Mouse (Mus musculus) CH12.LX (cell line): ENCODE results near the gene Pfas. TPM values are rescaled to one million over a fixed set of nuclear protein-coding genes. Genes with fewer than 3 reads are reported as not detected.

Experiments used
- DNase-seq: peaks from one replicate; pipeline ENCODE4 v3.0.0-alpha.2; 2013; ENCODE audit errors: extremely low read depth
- H3K27ac ChIP-seq: 2 replicates; pipeline ENCODE4 v1.5.1; 2012; ENCODE audit warnings: low read depth, mild to moderate bottlenecking, control low read depth, moderate library complexity; ENCODE audit not compliant: insufficient read depth
- H3K27me3 ChIP-seq: replicated peaks from 2 replicates; pipeline ENCODE3; 2012; ENCODE audit warnings: inconsistent platforms
- H3K36me3 ChIP-seq, 2 experiments: replicated peaks in 1 of 2; 2 replicates each; pipeline versions ENCODE3 to v1.6.1; 2012; ENCODE audit warnings: inconsistent platforms in 1 of 2, low read length in 1 of 2, mild to moderate bottlenecking in 1 of 2, mixed read lengths in 1 of 2, moderate library complexity in 1 of 2; ENCODE audit not compliant: control insufficient read depth in 1 of 2, insufficient read depth in 1 of 2
- H3K4me1 ChIP-seq, 2 experiments: 2 replicates each; pipeline ENCODE4 v1.6.1; 2012; ENCODE audit warnings: inconsistent platforms in 1 of 2, moderate library complexity in 1 of 2; ENCODE audit not compliant: insufficient read depth in 2 of 2, control insufficient read depth in 1 of 2
- H3K4me2 ChIP-seq: 2 replicates; pipeline ENCODE4 v1.6.1; 2012; ENCODE audit warnings: low read depth, mild to moderate bottlenecking, control low read depth; ENCODE audit not compliant: poor library complexity, insufficient read depth, severe bottlenecking
- H3K4me3 ChIP-seq, 3 experiments: fragments of 150-350 bp in 1 of 3; sonication (generic) in 1 of 3; replicated peaks in 1 of 3; 2 replicates each; pipeline versions ENCODE3 to v1.5.1; 2011 to 2012; ENCODE audit warnings: low read depth in 2 of 3, low read length in 2 of 3, mild to moderate bottlenecking in 2 of 3, moderate library complexity in 2 of 3, control low read depth in 1 of 3, improper control_type of control experiment in 1 of 3, inconsistent platforms in 1 of 3, mixed read lengths in 1 of 3; ENCODE audit not compliant: poor library complexity in 1 of 3
- H3K79me2 ChIP-seq: replicated peaks from 2 replicates; pipeline ENCODE4 v1.6.1; 2012; ENCODE audit warnings: mild to moderate bottlenecking, moderate library complexity; ENCODE audit not compliant: control insufficient read depth, poor library complexity, insufficient read depth, severe bottlenecking; ENCODE audit errors: extremely low read depth
- H3K9ac ChIP-seq: 2 replicates; pipeline ENCODE4 v1.6.1; 2012; ENCODE audit warnings: low read depth, mild to moderate bottlenecking, control low read depth, moderate library complexity; ENCODE audit not compliant: insufficient read depth
- H3K9me3 ChIP-seq: replicated peaks from 2 replicates; pipeline ENCODE3; 2012; ENCODE audit warnings: low read length, inconsistent platforms, mixed read lengths
- CHD2 ChIP-seq: IDR thresholded peaks from 2 replicates; pipeline ENCODE4 v1.6.1; 2011; ENCODE audit warnings: low read length, improper control_type of control experiment
- ELF1 ChIP-seq: IDR thresholded peaks from 2 replicates; pipeline ENCODE4 v1.6.1; 2014; ENCODE audit warnings: low read depth, mild to moderate bottlenecking, inconsistent platforms, low read length, improper control_type of control experiment
- ETS1 ChIP-seq: conservative IDR thresholded peaks from 2 replicates; pipeline ENCODE4 v1.6.1; 2012; ENCODE audit warnings: low read depth, mild to moderate bottlenecking, inconsistent platforms, low read length, improper control_type of control experiment, moderate library complexity
- HCFC1 ChIP-seq: IDR thresholded peaks from 2 replicates; pipeline ENCODE4 v1.6.1; 2012; ENCODE audit warnings: low read depth, mild to moderate bottlenecking, inconsistent platforms, low read length, improper control_type of control experiment
- JUN ChIP-seq: IDR thresholded peaks from 2 replicates; pipeline ENCODE4 v1.6.1; 2011; ENCODE audit warnings: low read depth, mild to moderate bottlenecking, low read length, improper control_type of control experiment, moderate library complexity; ENCODE audit not compliant: insufficient read depth
- KAT2A ChIP-seq: IDR thresholded peaks from 2 replicates; pipeline ENCODE4 v1.6.1; 2012; ENCODE audit warnings: low read length, improper control_type of control experiment, inconsistent platforms; ENCODE audit not compliant: insufficient replicate concordance
- MXI1 ChIP-seq: IDR thresholded peaks from 2 replicates; pipeline ENCODE4 v1.6.1; 2011; ENCODE audit warnings: mild to moderate bottlenecking, low read depth, low read length, improper control_type of control experiment
- MYC ChIP-seq: IDR thresholded peaks from 2 replicates; pipeline ENCODE4 v1.6.1; 2011; ENCODE audit warnings: low read depth, mild to moderate bottlenecking, improper control_type of control experiment, low read length
- NELFE ChIP-seq: IDR thresholded peaks from 2 replicates; pipeline ENCODE4 v1.6.1; 2011; ENCODE audit warnings: low read depth, low read length, improper control_type of control experiment
- POLR2A ChIP-seq: IDR thresholded peaks from 2 replicates; pipeline ENCODE4 v1.6.1; 2011; ENCODE audit warnings: low read depth, mild to moderate bottlenecking, improper control_type of control experiment, low read length
- POLR2AphosphoS2 ChIP-seq: IDR thresholded peaks from 2 replicates; pipeline ENCODE4 v1.6.1; 2011; ENCODE audit warnings: low read depth, low read length, improper control_type of control experiment
- RAD21 ChIP-seq: IDR thresholded peaks from 2 replicates; pipeline ENCODE4 v1.6.1; 2011; ENCODE audit warnings: low read depth, mild to moderate bottlenecking, low read length, improper control_type of control experiment, moderate library complexity
- RCOR1 ChIP-seq: conservative IDR thresholded peaks from 2 replicates; pipeline ENCODE4 v1.6.1; 2012; ENCODE audit warnings: low read depth, mild to moderate bottlenecking, inconsistent platforms, low read length, improper control_type of control experiment
- SIN3A ChIP-seq: IDR thresholded peaks from 2 replicates; pipeline ENCODE4 v1.6.1; 2012; ENCODE audit warnings: low read length, improper control_type of control experiment, inconsistent platforms
- SMC3 ChIP-seq: IDR thresholded peaks from 2 replicates; pipeline ENCODE4 v1.6.1; 2011; ENCODE audit warnings: low read depth, low read length, improper control_type of control experiment
- TCF12 ChIP-seq: IDR thresholded peaks from 2 replicates; pipeline ENCODE4 v1.6.1; 2014; ENCODE audit warnings: low read depth, mild to moderate bottlenecking, inconsistent platforms, low read length, improper control_type of control experiment
- USF2 ChIP-seq: conservative IDR thresholded peaks from 2 replicates; pipeline ENCODE4 v1.6.1; 2011; ENCODE audit warnings: low read depth, low read length, improper control_type of control experiment
- ZKSCAN1 ChIP-seq: IDR thresholded peaks from 2 replicates; pipeline ENCODE4 v1.6.1; 2012; ENCODE audit warnings: low read depth, inconsistent platforms, low read length, improper control_type of control experiment, borderline replicate concordance
- ZMIZ1 ChIP-seq: IDR thresholded peaks from 2 replicates; pipeline ENCODE4 v1.6.1; 2012; ENCODE audit warnings: low read depth, mild to moderate bottlenecking, inconsistent platforms, low read length, improper control_type of control experiment
- dilution Hi-C: fragments of 300-500 bp; cut with MboI; formaldehyde crosslinking; loops from 2 replicates; pipeline ENCODE4 v1.14.3; 2020; ENCODE audit warnings: low sequenced_read_pairs; ENCODE audit not compliant: extremely low pct_unique_long_range_greater_than_20kb, extremely low pct_ligation_motif_present
- in situ Hi-C: fragments of 300-500 bp; cut with MboI; formaldehyde crosslinking; loops from 3 replicates; pipeline ENCODE4 v1.14.3; 2019; ENCODE audit warnings: low sequenced_read_pairs, low pct_ligation_motif_present, low pct_unique_long_range_greater_than_20kb, mixed read lengths
- polyA plus RNA-seq: library from polyadenylated mRNA; unstranded; fragments of >175 nt; gene quantifications from 2 replicates; pipeline ENCODE4 v1.2.1, GENCODE M21; 2012; ENCODE audit warnings: low read depth; ENCODE audit not compliant: insufficient read length
- total RNA-seq, 2 experiments: library from RNA; depleted of rRNA; stranded (reverse); fragments of 300-350 nt in 1 of 2; fragments of >200 nt in 1 of 2; gene quantifications; 2 replicates each; pipeline ENCODE4 v1.2.3; 2012 to 2014

Gene Pfas
- total and polyA plus RNA-seq, 3 experiments: 61.9 to 110 (median 72.9) TPM

GRCm38 (mm10) chr11:68970232-68970631, 38.0 kb downstream of the Pfas start:
- no peak for DNase-seq
- dilution Hi-C loops (no loop called here), in situ Hi-C loops (loop anchor here (5.0 kb wide), 1 partner anchor 68 kb away; the partner anchor contains the start of gene Rpl26)
- H3K4me1 ChIP-seq: peaks cover 10 to 44% of the 10 kb centered on the region in 2 experiments
- no peaks in the 10 kb centered on the region for H3K79me2 ChIP-seq
- no peak overlapping the region for H3K9ac ChIP-seq
- H3K27ac ChIP-seq: no peak overlapping the region
- TF ChIP-seq KAT2A: no peak
- TF ChIP-seq SMC3: no peak
- no peak for TF ChIP-seq USF2
- no peak for TF ChIP-seq CHD2
- TF ChIP-seq JUN: no peak
- TF ChIP-seq ELF1: no peak
- TF ChIP-seq NELFE: no peak
- TF ChIP-seq RCOR1: no peak
- no peak for TF ChIP-seq ETS1
- TF ChIP-seq MYC: no peak
- TF ChIP-seq HCFC1: no peak
- no peak for TF ChIP-seq ZKSCAN1
- TF ChIP-seq POLR2AphosphoS2: no peak
- TF ChIP-seq ZMIZ1: no peak
- TF ChIP-seq POLR2A: no peak
- H3K27me3 ChIP-seq: peaks cover 7% of the 10 kb centered on the region
- no peaks in the 10 kb centered on the region for H3K9me3 ChIP-seq
- no peak overlapping the region for H3K4me3 ChIP-seq
- H3K36me3 ChIP-seq: peaks cover 0 to 20% of the 10 kb centered on the region in 2 experiments
- no peak overlapping the region for H3K4me2 ChIP-seq

DNA sequence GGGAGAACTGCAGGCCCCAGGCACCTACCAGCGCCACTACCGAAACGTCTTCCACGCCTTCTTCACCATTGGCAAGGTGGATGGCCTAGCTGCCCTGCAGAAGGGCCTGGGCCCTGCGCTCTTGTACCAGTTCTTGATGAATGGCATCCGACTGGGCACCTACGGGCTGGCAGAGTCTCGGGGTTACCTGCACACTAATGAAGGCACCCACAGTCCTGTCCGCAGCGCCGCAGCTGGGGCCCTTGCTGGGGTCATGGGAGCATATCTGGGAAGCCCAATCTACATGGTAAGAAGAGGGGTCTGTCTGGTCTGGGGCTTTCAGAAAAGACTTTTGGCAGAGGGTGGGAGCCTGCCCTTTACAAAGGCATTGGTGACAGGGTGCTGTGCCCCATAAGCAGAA, 39.5 kb downstream of the Pfas start:
- Histone ChIP-seq H3K36me3 (peaks cover 0 to 20% of the 10 kb centered on the region in 2 experiments), H3K9ac (0 out of 2 replicates have a peak overlapping the region, but pooled peaks have one; percentile 36), H3K9me3 (no peaks in the 10 kb centered on the region), H3K27ac (no peak overlapping the region)
- no peak for DNase-seq
- in situ Hi-C loops: no loop called here
- no peak for TF ChIP-seq RAD21
- TF ChIP-seq TCF12: no peak
- TF ChIP-seq ELF1: no peak
- TF ChIP-seq SIN3A: no peak
- TF ChIP-seq MYC: no peak
- TF ChIP-seq MXI1: no peak
- TF ChIP-seq, all 38 proteins: peak for 0
- no peak overlapping the region; the same call in 1 of the 2 replicates for H3K4me2 ChIP-seq
- no peaks in the 10 kb centered on the region for H3K79me2 ChIP-seq
- H3K4me1 ChIP-seq: peaks cover 10 to 34% of the 10 kb centered on the region in 2 experiments
- H3K4me3 ChIP-seq: no peak overlapping the region
- dilution Hi-C loops: no loop called here
- peaks cover 6% of the 10 kb centered on the region for H3K27me3 ChIP-seq
